Mouse (Mus musculus) gastrocnemius, adult 8-10 months (tissue): ENCODE measurements around the gene Prkca. TPM values are rescaled to one million over a fixed set of nuclear protein-coding genes. Genes with fewer than 3 reads are reported as not detected.

Experiments used
- DNase-seq, 2 experiments: peaks; one replicate each; pipeline ENCODE4 v3.0.0; 2022; ENCODE audit warnings: low spot score in 2 of 2
- total RNA-seq, 4 experiments: library from RNA; stranded (reverse); gene quantifications; 2 replicates each; pipeline ENCODE4 v1.2.4; 2022

Prkca gene
- total RNA-seq, 4 experiments from 2014 or later: 50.1 to 62.0 (median 55.0) TPM

GRCm38 (mm10) chr11:108212030-108212429, 131.7 kb downstream of the Prkca start:
- no peak for DNase-seq

GRCm38 (mm10) chr11:108210749-108211148, 133.0 kb downstream of the Prkca start:
- no peak for DNase-seq

- DNase-seq: no peak
These were observed 137.1 kb downstream of the Prkca start for GRCm38 (mm10) chr11:108206602-108207001.

GRCm38 (mm10) chr11:108204895-108205248, 138.9 kb downstream of the Prkca start:
- no peak for DNase-seq

- no peak for DNase-seq
These were observed 139.4 kb downstream of the Prkca start for GRCm38 (mm10) chr11:108204202-108204894.

GRCm38 (mm10) chr11:108202835-108203234, 140.9 kb downstream of the Prkca start:
- DNase-seq: no peak

- DNase-seq: no peak
These were observed 142.8 kb downstream of the Prkca start for GRCm38 (mm10) chr11:108200679-108201586.

- DNase-seq: no peak
These were observed 144.2 kb downstream of the Prkca start for GRCm38 (mm10) chr11:108199429-108199985.

GRCm38 (mm10) chr11:108198592-108198991, 145.1 kb downstream of the Prkca start:
- no peak for DNase-seq

GRCm38 (mm10) chr11:108197427-108198218, 146.1 kb downstream of the Prkca start:
- no peak for DNase-seq

- DNase-seq: no peak
These were observed 146.9 kb downstream of the Prkca start for GRCm38 (mm10) chr11:108196796-108197195.

GRCm38 (mm10) chr11:108190298-108190697, 153.4 kb downstream of the Prkca start:
- no peak for DNase-seq

- no peak for DNase-seq
These were observed 154.4 kb downstream of the Prkca start for GRCm38 (mm10) chr11:108189362-108189761.

- no peak for DNase-seq
These were observed 161.3 kb downstream of the Prkca start for GRCm38 (mm10) chr11:108182421-108182820.

- DNase-seq: no peak
These were observed 162.6 kb downstream of the Prkca start for GRCm38 (mm10) chr11:108181012-108181713.

GRCm38 (mm10) chr11:108178802-108179201, 164.9 kb downstream of the Prkca start:
- no peak for DNase-seq

- no peak for DNase-seq
These were observed 165.5 kb downstream of the Prkca start for GRCm38 (mm10) chr11:108178258-108178657.

- DNase-seq: no peak
These were observed 167.0 kb downstream of the Prkca start for GRCm38 (mm10) chr11:108176715-108177114.

- DNase-seq: no peak
These were observed 171.8 kb downstream of the Prkca start for GRCm38 (mm10) chr11:108171917-108172316.

GRCm38 (mm10) chr11:108171260-108171659, 172.5 kb downstream of the Prkca start:
- DNase-seq: no peak

GRCm38 (mm10) chr11:108170107-108170506, 173.6 kb downstream of the Prkca start:
- DNase-seq: no peak
